Mouse (Mus musculus) C2C12 (cell line): ENCODE measurements around the gene Hist2h2ab. TPM values are rescaled to one million over a fixed set of nuclear protein-coding genes. Genes with fewer than 3 reads are reported as not detected.

Experiments used
- H3K27me3 ChIP-seq: one replicate; pipeline ENCODE4 v1.6.1; 2011; ENCODE audit not compliant: control insufficient read depth, insufficient read depth, insufficient read length
- H3K36me3 ChIP-seq: one replicate; pipeline ENCODE4 v1.6.1; 2011; ENCODE audit not compliant: control insufficient read depth, insufficient read depth
- H3K4me3 ChIP-seq: one replicate; pipeline ENCODE4 v1.5.1; 2011; ENCODE audit warnings: mild to moderate bottlenecking, control low read depth; ENCODE audit not compliant: poor library complexity, insufficient read depth, severe bottlenecking
- H3K79me2 ChIP-seq: one replicate; pipeline ENCODE4 v1.6.1; 2011; ENCODE audit not compliant: control insufficient read depth, insufficient read depth
- H3K79me3 ChIP-seq: one replicate; pipeline ENCODE4 v1.6.1; 2011; ENCODE audit warnings: low read depth, control low read depth
- H3ac ChIP-seq: one replicate; pipeline ENCODE3; 2011; ENCODE audit warnings: low read depth; ENCODE audit not compliant: control insufficient read depth, insufficient read length
- CEBPB ChIP-seq: IDR thresholded peaks from one replicate; pipeline ENCODE4 v1.6.1; 2011; ENCODE audit warnings: low read depth, mild to moderate bottlenecking, control low read depth, moderate library complexity
- CTCF ChIP-seq: IDR thresholded peaks from one replicate; pipeline ENCODE4 v1.5.1; 2011; ENCODE audit not compliant: control insufficient read depth, insufficient read depth, insufficient read length
- FOSL1 ChIP-seq: IDR thresholded peaks from one replicate; pipeline ENCODE4 v1.8.0; 2011; ENCODE audit warnings: mild to moderate bottlenecking, low read length; ENCODE audit not compliant: poor library complexity, insufficient read depth, severe bottlenecking
- MAX ChIP-seq: IDR thresholded peaks from one replicate; pipeline ENCODE4 v1.6.1; 2011; ENCODE audit warnings: mild to moderate bottlenecking, control low read depth
- MYOD1 ChIP-seq: IDR thresholded peaks from one replicate; pipeline ENCODE4 v1.6.1; 2011; ENCODE audit warnings: low read depth; ENCODE audit not compliant: control insufficient read depth, insufficient read length
- MYOG ChIP-seq: IDR thresholded peaks from one replicate; pipeline ENCODE4 v1.6.1; 2011; ENCODE audit not compliant: control insufficient read depth, insufficient read length; ENCODE audit errors: extremely low read depth
- USF1 ChIP-seq: IDR thresholded peaks from one replicate; pipeline ENCODE4 v1.6.1; 2011; ENCODE audit warnings: low read depth, mild to moderate bottlenecking, control low read depth, moderate library complexity
- polyA plus RNA-seq: library from polyadenylated mRNA; unstranded; fragments of >200 nt; fragmentation: generic; extraction: Trizol; gene quantifications from one replicate; pipeline ENCODE4 v1.2.1, GENCODE M21; 2012; ENCODE audit warnings: missing spikeins

Gene Hist2h2ab
- polyA plus RNA-seq, 1 experiment, result 0.18 TPM

DNA sequence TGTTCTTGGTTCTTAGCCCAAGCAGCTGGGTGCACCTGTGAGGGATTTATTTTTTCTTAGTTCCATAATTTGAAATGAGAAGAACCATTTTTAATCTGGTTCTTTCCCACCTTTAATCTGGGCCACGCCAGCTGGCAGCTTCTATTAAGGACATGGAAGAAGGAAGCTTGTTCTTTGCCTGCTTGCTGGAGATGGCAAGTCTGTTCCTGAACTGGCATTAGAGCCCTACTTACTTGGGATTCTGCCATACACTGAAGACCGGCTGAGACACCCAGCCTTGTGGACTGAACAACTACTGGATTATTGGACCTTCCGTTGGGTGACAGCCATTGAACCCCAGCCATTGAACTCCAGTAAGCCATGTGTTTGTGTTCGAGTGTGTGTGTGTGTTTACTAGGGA is 3.1 kb downstream of the Hist2h2ab start:
- no peak for TF ChIP-seq CTCF
- TF ChIP-seq FOSL1, result no peak
- no peak overlapping the region for H3K4me3 ChIP-seq
- H3K36me3 ChIP-seq, result no peaks in the 10 kb centered on the region
- H3K79me3 ChIP-seq, result no peaks in the 10 kb centered on the region
- no peaks in the 10 kb centered on the region for H3K27me3 ChIP-seq
- no peaks in the 10 kb centered on the region for H3K79me2 ChIP-seq
- no peak overlapping the region for H3ac ChIP-seq

DNA sequence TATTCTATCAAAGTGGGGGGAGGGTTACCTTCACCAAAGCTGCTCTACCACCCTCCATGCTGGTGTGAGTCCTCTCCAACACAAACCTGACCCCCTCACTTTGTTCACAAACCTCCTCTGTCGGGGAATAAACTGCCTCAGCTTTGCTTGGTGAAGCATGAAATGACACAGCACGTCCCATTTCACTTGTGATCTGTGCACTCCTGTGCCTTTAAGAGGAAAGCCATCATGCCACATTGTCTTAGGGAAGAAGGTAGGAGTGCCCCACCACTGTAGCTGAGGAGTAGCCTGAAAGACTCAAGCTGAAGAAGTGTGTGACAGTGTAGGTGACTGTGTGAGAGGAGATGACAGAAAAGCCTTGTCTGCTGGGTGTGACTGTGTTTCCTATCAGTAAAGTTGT is 5.8 kb downstream of the Hist2h2ab start:
- TF ChIP-seq MYOD1 (no peak), MYOG (no peak)
- Histone ChIP-seq H3K27me3 (no peaks in the 10 kb centered on the region), H3K79me2 (no peaks in the 10 kb centered on the region), H3ac (no peak overlapping the region), H3K36me3 (no peaks in the 10 kb centered on the region), H3K79me3 (no peaks in the 10 kb centered on the region), H3K4me3 (no peak overlapping the region)

DNA sequence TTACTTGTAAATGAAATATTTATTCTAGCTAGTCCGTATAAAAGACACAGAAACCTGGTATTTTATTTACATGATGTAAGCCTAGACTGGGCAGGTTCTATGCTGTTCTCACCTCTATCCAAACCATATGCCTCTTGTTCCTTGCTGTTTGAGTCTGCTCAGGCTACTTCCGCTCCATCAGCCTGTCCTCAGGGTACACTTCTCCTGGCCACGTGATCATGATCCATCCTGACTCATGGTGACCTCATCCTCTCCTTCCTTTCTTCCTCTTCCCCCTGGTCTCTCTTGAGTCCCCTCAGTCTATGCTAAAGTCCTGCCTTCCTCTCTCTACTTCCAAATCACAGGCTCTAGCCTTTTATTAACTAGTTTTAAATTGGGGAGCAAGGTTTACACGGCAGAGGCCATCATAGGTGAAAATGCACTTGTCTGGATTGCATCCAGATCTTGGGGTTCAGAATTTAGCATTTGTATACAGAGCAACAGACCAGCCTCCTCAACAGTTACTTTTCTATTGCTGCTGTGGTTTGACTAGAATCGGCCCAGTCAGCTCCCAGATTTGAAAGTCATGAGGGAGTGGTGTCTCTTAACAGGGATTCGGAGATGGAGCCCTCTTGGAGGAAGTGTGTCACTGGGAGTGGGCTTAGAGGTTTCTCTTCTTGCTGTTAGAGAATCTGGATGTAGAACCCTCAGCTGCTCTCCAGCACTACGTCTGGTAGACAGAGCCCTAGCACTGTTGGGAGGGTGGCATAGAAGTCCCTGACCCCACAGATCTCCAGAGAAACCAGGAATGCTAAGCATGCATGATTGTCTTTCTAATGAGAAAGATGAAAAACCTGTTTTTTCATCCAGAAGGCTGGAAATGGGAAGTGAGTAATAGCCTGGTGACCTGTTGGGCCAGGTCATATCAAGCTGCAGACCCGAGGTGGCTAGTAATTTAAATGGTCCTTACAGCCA is 7.3 kb downstream of the Hist2h2ab start:
- Histone ChIP-seq H3ac (peak overlapping the region; percentile 12), H3K27me3 (no peaks in the 10 kb centered on the region), H3K4me3 (no peak overlapping the region), H3K36me3 (no peaks in the 10 kb centered on the region), H3K79me2 (no peaks in the 10 kb centered on the region), H3K79me3 (no peaks in the 10 kb centered on the region)
- TF ChIP-seq CEBPB (no peak), MYOG (no peak), MAX (peak; percentile 82), CTCF (no peak), FOSL1 (peak; percentile 79), MYOD1 (no peak), USF1 (peak; percentile 100)

DNA sequence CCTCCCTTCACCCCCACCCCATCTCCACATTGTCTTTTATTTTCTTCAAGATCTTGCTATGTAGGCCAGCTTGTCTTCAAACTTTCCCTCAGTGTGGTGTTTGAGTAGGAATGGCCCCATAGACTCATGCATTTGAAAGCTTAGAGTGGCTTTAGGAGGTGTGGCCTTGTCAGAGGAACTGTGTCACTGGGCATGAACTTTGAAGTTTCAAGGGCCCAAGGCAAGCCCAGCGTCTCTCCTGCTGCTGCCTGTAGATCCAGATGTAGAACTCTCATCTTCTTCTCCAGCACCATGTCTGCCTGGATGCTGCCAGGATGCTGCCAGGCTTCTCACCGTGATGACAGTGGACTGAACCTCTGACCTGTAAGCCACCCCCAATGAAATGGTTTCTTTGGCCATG is 9.2 kb downstream of the Hist2h2ab start:
- no peak for TF ChIP-seq CEBPB
- no peak for TF ChIP-seq MYOD1
- TF ChIP-seq USF1, result no peak
- no peak for TF ChIP-seq MYOG
- no peak for TF ChIP-seq CTCF
- TF ChIP-seq MAX, result no peak

DNA sequence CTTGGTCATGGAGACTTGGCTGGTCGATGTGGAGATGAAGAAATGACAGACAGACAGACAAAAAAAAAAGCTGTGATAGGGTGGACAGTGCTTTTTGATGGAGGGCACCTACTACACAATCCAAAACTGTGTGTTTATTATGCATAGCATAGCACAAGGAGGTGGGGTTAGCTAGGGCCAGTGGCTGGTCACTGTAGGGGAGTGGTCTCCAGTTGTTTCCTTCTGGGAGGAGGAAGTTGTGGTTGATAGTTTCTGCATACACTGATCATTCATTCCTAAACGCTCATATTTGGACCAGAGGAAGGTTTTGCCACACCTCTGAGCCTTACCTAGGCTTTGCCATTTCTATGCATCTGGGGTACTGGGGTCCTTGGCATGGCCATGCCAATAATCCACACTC is 10.7 kb downstream of the Hist2h2ab start:
- no peaks in the 10 kb centered on the region for H3K79me3 ChIP-seq
- no peak overlapping the region for H3ac ChIP-seq
- no peaks in the 10 kb centered on the region for H3K27me3 ChIP-seq
- H3K79me2 ChIP-seq, result no peaks in the 10 kb centered on the region
- H3K36me3 ChIP-seq, result no peaks in the 10 kb centered on the region
- H3K4me3 ChIP-seq, result no peak overlapping the region
- TF ChIP-seq USF1, result no peak
- no peak for TF ChIP-seq MAX
- no peak for TF ChIP-seq MYOD1
- no peak for TF ChIP-seq FOSL1
- TF ChIP-seq MYOG, result no peak
- TF ChIP-seq CEBPB, result no peak
- no peak for TF ChIP-seq CTCF

More for the DNA sequence above, 9.2 kb downstream of the Hist2h2ab start:
- Histone ChIP-seq H3K79me3 (no peaks in the 10 kb centered on the region), H3K36me3 (no peaks in the 10 kb centered on the region), H3ac (no peak overlapping the region), H3K4me3 (no peak overlapping the region), H3K27me3 (no peaks in the 10 kb centered on the region), H3K79me2 (no peaks in the 10 kb centered on the region)

DNA sequence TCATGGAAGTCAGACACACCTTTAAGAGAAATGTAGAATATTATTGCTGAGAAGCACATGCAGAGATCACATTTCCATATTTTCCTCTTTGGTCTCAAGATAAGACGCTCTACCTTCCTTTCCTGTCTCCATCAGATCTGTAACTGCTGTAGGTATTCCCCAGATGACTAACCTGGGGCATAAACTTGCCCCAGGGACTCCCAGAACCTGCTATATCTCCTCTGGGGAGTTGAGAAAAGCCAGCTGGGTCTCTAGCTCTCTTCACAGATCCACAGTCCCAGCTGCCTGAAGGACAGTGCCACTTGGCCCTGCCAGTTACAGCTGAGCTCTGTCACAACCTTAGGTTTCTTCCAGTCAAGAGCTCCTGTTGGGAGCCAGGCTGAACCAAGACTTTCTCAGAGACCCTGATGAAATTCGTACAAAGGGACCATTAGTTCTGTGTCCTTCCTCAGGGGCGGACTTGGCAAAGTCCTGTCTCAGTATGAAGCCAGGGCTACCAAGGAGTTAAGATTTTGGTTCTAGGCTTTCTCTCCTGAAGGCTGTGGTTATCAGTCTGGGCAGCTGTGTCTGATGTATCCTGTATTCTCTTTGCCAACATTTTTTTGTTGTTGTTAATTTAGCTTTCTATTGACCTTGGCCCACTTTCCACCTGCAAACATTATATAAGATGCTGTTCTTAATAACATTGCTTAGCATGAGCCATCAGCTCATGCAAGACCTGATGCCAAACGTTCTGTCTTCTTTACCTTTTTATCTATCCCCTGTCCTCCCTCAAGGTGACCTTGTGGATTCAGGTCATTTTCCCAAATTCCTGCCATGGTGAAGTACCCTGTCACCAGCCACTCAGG is 11.5 kb downstream of the Hist2h2ab start:
- no peaks in the 10 kb centered on the region for H3K79me3 ChIP-seq
- no peaks in the 10 kb centered on the region for H3K27me3 ChIP-seq
- no peaks in the 10 kb centered on the region for H3K79me2 ChIP-seq
- H3K36me3 ChIP-seq, result no peaks in the 10 kb centered on the region
- no peak overlapping the region for H3ac ChIP-seq
- TF ChIP-seq CEBPB, result no peak
- TF ChIP-seq USF1, result no peak
- no peak for TF ChIP-seq CTCF
- no peak for TF ChIP-seq MYOG
- TF ChIP-seq MAX, result no peak
- no peak for TF ChIP-seq MYOD1
- no peak for TF ChIP-seq FOSL1
- no peak overlapping the region for H3K4me3 ChIP-seq
